Mouse (Mus musculus) CH12.LX (cell line): ENCODE measurements around the gene Ap4s1. TPM values are rescaled to one million over a fixed set of nuclear protein-coding genes. Genes with fewer than 3 reads are reported as not detected.

Source experiments
- DNase-seq: peaks from one replicate; pipeline ENCODE4 v3.0.0-alpha.2; 2013; ENCODE audit errors: extremely low read depth
- H3K27ac ChIP-seq: 2 replicates; pipeline ENCODE4 v1.5.1; 2012; ENCODE audit warnings: low read depth, mild to moderate bottlenecking, control low read depth, moderate library complexity; ENCODE audit not compliant: insufficient read depth
- H3K27me3 ChIP-seq: replicated peaks from 2 replicates; pipeline ENCODE3; 2012; ENCODE audit warnings: inconsistent platforms
- H3K36me3 ChIP-seq, 2 experiments: replicated peaks in 1 of 2; 2 replicates each; pipeline versions ENCODE3 to v1.6.1; 2012; ENCODE audit warnings: inconsistent platforms in 1 of 2, low read length in 1 of 2, mild to moderate bottlenecking in 1 of 2, mixed read lengths in 1 of 2, moderate library complexity in 1 of 2; ENCODE audit not compliant: control insufficient read depth in 1 of 2, insufficient read depth in 1 of 2
- H3K4me1 ChIP-seq, 2 experiments: 2 replicates each; pipeline ENCODE4 v1.6.1; 2012; ENCODE audit warnings: inconsistent platforms in 1 of 2, moderate library complexity in 1 of 2; ENCODE audit not compliant: insufficient read depth in 2 of 2, control insufficient read depth in 1 of 2
- H3K4me2 ChIP-seq: 2 replicates; pipeline ENCODE4 v1.6.1; 2012; ENCODE audit warnings: low read depth, mild to moderate bottlenecking, control low read depth; ENCODE audit not compliant: poor library complexity, insufficient read depth, severe bottlenecking
- H3K4me3 ChIP-seq, 3 experiments: fragments of 150-350 bp in 1 of 3; sonication (generic) in 1 of 3; replicated peaks in 1 of 3; 2 replicates each; pipeline versions ENCODE3 to v1.5.1; 2011 to 2012; ENCODE audit warnings: low read depth in 2 of 3, low read length in 2 of 3, mild to moderate bottlenecking in 2 of 3, moderate library complexity in 2 of 3, control low read depth in 1 of 3, improper control_type of control experiment in 1 of 3, inconsistent platforms in 1 of 3, mixed read lengths in 1 of 3; ENCODE audit not compliant: poor library complexity in 1 of 3
- H3K79me2 ChIP-seq: replicated peaks from 2 replicates; pipeline ENCODE4 v1.6.1; 2012; ENCODE audit warnings: mild to moderate bottlenecking, moderate library complexity; ENCODE audit not compliant: control insufficient read depth, poor library complexity, insufficient read depth, severe bottlenecking; ENCODE audit errors: extremely low read depth
- H3K9ac ChIP-seq: 2 replicates; pipeline ENCODE4 v1.6.1; 2012; ENCODE audit warnings: low read depth, mild to moderate bottlenecking, control low read depth, moderate library complexity; ENCODE audit not compliant: insufficient read depth
- H3K9me3 ChIP-seq: replicated peaks from 2 replicates; pipeline ENCODE3; 2012; ENCODE audit warnings: low read length, inconsistent platforms, mixed read lengths
- CHD1 ChIP-seq: IDR thresholded peaks from 2 replicates; pipeline ENCODE4 v1.6.1; 2012; ENCODE audit warnings: low read depth, low read length, improper control_type of control experiment, inconsistent platforms
- CHD2 ChIP-seq: IDR thresholded peaks from 2 replicates; pipeline ENCODE4 v1.6.1; 2011; ENCODE audit warnings: low read length, improper control_type of control experiment
- CTCF ChIP-seq, 2 experiments: IDR thresholded peaks in 1 of 2; conservative IDR thresholded peaks in 1 of 2; 2 replicates each; pipeline ENCODE4 v1.5.1; 2011 to 2012; ENCODE audit warnings: low read depth in 2 of 2, low read length in 2 of 2, improper control_type of control experiment in 1 of 2, inconsistent platforms in 1 of 2, mild to moderate bottlenecking in 1 of 2, moderate library complexity in 1 of 2
- E2F4 ChIP-seq: IDR thresholded peaks from 2 replicates; pipeline ENCODE4 v1.6.1; 2011; ENCODE audit warnings: low read depth, low read length, improper control_type of control experiment; ENCODE audit not compliant: insufficient replicate concordance
- ELF1 ChIP-seq: IDR thresholded peaks from 2 replicates; pipeline ENCODE4 v1.6.1; 2014; ENCODE audit warnings: low read depth, mild to moderate bottlenecking, inconsistent platforms, low read length, improper control_type of control experiment
- EP300 ChIP-seq: IDR thresholded peaks from 2 replicates; pipeline ENCODE4 v1.6.1; 2011; ENCODE audit warnings: low read length, improper control_type of control experiment
- ETS1 ChIP-seq: conservative IDR thresholded peaks from 2 replicates; pipeline ENCODE4 v1.6.1; 2012; ENCODE audit warnings: low read depth, mild to moderate bottlenecking, inconsistent platforms, low read length, improper control_type of control experiment, moderate library complexity
- GABPA ChIP-seq: IDR thresholded peaks from 2 replicates; pipeline ENCODE4 v1.6.1; 2012; ENCODE audit warnings: low read depth, low read length, improper control_type of control experiment, inconsistent platforms; ENCODE audit not compliant: insufficient replicate concordance
- HCFC1 ChIP-seq: IDR thresholded peaks from 2 replicates; pipeline ENCODE4 v1.6.1; 2012; ENCODE audit warnings: low read depth, mild to moderate bottlenecking, inconsistent platforms, low read length, improper control_type of control experiment
- JUND ChIP-seq: conservative IDR thresholded peaks from 2 replicates; pipeline ENCODE4 v1.6.1; 2011; ENCODE audit warnings: low read depth, low read length, improper control_type of control experiment
- KAT2A ChIP-seq: IDR thresholded peaks from 2 replicates; pipeline ENCODE4 v1.6.1; 2012; ENCODE audit warnings: low read length, improper control_type of control experiment, inconsistent platforms; ENCODE audit not compliant: insufficient replicate concordance
- MAFK ChIP-seq: IDR thresholded peaks from 2 replicates; pipeline ENCODE4 v1.6.1; 2011; ENCODE audit warnings: low read length, improper control_type of control experiment; ENCODE audit not compliant: insufficient replicate concordance
- MAX ChIP-seq: IDR thresholded peaks from 2 replicates; pipeline ENCODE4 v1.6.1; 2011; ENCODE audit warnings: low read length, improper control_type of control experiment
- MAZ ChIP-seq: IDR thresholded peaks from 2 replicates; pipeline ENCODE4 v1.6.1; 2012; ENCODE audit warnings: low read depth, mild to moderate bottlenecking, inconsistent platforms, low read length, improper control_type of control experiment, moderate library complexity
- MEF2A ChIP-seq: IDR thresholded peaks from 2 replicates; pipeline ENCODE4 v1.6.1; 2014; ENCODE audit warnings: low read depth, mild to moderate bottlenecking, inconsistent platforms, low read length, improper control_type of control experiment, borderline replicate concordance
- MYC ChIP-seq: IDR thresholded peaks from 2 replicates; pipeline ENCODE4 v1.6.1; 2011; ENCODE audit warnings: low read depth, mild to moderate bottlenecking, improper control_type of control experiment, low read length
- PAX5 ChIP-seq: IDR thresholded peaks from 2 replicates; pipeline ENCODE4 v1.6.1; 2012; ENCODE audit warnings: low read length, inconsistent platforms, mixed read lengths
- RAD21 ChIP-seq: IDR thresholded peaks from 2 replicates; pipeline ENCODE4 v1.6.1; 2011; ENCODE audit warnings: low read depth, mild to moderate bottlenecking, low read length, improper control_type of control experiment, moderate library complexity
- RCOR1 ChIP-seq: conservative IDR thresholded peaks from 2 replicates; pipeline ENCODE4 v1.6.1; 2012; ENCODE audit warnings: low read depth, mild to moderate bottlenecking, inconsistent platforms, low read length, improper control_type of control experiment
- SIN3A ChIP-seq: IDR thresholded peaks from 2 replicates; pipeline ENCODE4 v1.6.1; 2012; ENCODE audit warnings: low read length, improper control_type of control experiment, inconsistent platforms
- TCF12 ChIP-seq: IDR thresholded peaks from 2 replicates; pipeline ENCODE4 v1.6.1; 2014; ENCODE audit warnings: low read depth, mild to moderate bottlenecking, inconsistent platforms, low read length, improper control_type of control experiment
- USF1 ChIP-seq: IDR thresholded peaks from 2 replicates; pipeline ENCODE4 v1.6.1; 2014; ENCODE audit warnings: low read depth, mild to moderate bottlenecking, inconsistent platforms, low read length, improper control_type of control experiment
- ZC3H11A ChIP-seq: IDR thresholded peaks from 2 replicates; pipeline ENCODE4 v1.6.1; 2012; ENCODE audit warnings: low read depth, mild to moderate bottlenecking, inconsistent platforms, low read length, improper control_type of control experiment
- ZMIZ1 ChIP-seq: IDR thresholded peaks from 2 replicates; pipeline ENCODE4 v1.6.1; 2012; ENCODE audit warnings: low read depth, mild to moderate bottlenecking, inconsistent platforms, low read length, improper control_type of control experiment
- dilution Hi-C: fragments of 300-500 bp; cut with MboI; formaldehyde crosslinking; loops from 2 replicates; pipeline ENCODE4 v1.14.3; 2020; ENCODE audit warnings: low sequenced_read_pairs; ENCODE audit not compliant: extremely low pct_unique_long_range_greater_than_20kb, extremely low pct_ligation_motif_present
- in situ Hi-C: fragments of 300-500 bp; cut with MboI; formaldehyde crosslinking; loops from 3 replicates; pipeline ENCODE4 v1.14.3; 2019; ENCODE audit warnings: low sequenced_read_pairs, low pct_ligation_motif_present, low pct_unique_long_range_greater_than_20kb, mixed read lengths
- polyA plus RNA-seq: library from polyadenylated mRNA; unstranded; fragments of >175 nt; gene quantifications from 2 replicates; pipeline ENCODE4 v1.2.1, GENCODE M21; 2012; ENCODE audit warnings: low read depth; ENCODE audit not compliant: insufficient read length
- total RNA-seq, 2 experiments: library from RNA; depleted of rRNA; stranded (reverse); fragments of 300-350 nt in 1 of 2; fragments of >200 nt in 1 of 2; gene quantifications; 2 replicates each; pipeline ENCODE4 v1.2.3; 2012 to 2014

The Ap4s1 gene
- total and polyA plus RNA-seq, 3 experiments = 11.0 to 32.4 (median 20.5) TPM

DNA sequence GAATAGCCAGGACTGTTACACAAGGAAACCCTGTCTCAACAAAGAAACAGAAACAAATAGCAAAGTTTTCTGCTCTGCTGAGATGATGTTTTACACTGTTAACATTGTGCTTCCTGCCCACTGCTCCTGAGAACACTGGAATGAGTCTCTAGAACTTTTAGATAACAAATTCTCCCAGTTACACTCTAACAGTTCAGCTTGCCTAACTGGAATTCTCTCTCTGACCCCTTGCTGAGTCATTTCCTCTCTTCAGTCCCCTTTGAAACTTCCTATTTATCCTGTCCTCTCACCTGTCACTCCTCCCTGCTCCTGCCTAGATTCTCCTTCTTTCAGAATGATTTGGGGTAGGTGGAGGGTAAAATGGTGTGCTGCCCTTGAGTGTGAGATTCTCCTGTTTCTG, 3.3 kb downstream of the Ap4s1 start:
- Histone ChIP-seq H3K9ac (peak overlapping the region; percentile 14; the same call in 1 of the 2 replicates), H3K4me1 (peaks cover 2 to 21% of the 10 kb centered on the region in 2 experiments; a peak in 3 of 4 replicates), H3K27me3 (no peaks in the 10 kb centered on the region), H3K79me2 (peaks cover 15% of the 10 kb centered on the region), H3K9me3 (no peaks in the 10 kb centered on the region), H3K4me2 (no peak overlapping the region), H3K36me3 (no peaks in the 10 kb centered on the region), H3K27ac (no peak overlapping the region), H3K4me3 (no peak overlapping the region)
- no peak for DNase-seq
- in situ Hi-C loops (no loop called here), dilution Hi-C loops (no loop called here)
- no peak for TF ChIP-seq CHD1
- TF ChIP-seq RAD21 = no peak
- no peak for TF ChIP-seq MAZ
- no peak for TF ChIP-seq HCFC1
- no peak for TF ChIP-seq CHD2
- TF ChIP-seq MEF2A = no peak
- no peak for TF ChIP-seq ETS1
- no peak for TF ChIP-seq CTCF (conservative IDR thresholded peaks at IDR 0.05 in 1 of 2, IDR thresholded peaks at IDR 0.05 in 1 of 2; ENCODE audit: low read depth in 2 of 2, low read length in 2 of 2)
- no peak for TF ChIP-seq MAX
- no peak for TF ChIP-seq PAX5

DNA sequence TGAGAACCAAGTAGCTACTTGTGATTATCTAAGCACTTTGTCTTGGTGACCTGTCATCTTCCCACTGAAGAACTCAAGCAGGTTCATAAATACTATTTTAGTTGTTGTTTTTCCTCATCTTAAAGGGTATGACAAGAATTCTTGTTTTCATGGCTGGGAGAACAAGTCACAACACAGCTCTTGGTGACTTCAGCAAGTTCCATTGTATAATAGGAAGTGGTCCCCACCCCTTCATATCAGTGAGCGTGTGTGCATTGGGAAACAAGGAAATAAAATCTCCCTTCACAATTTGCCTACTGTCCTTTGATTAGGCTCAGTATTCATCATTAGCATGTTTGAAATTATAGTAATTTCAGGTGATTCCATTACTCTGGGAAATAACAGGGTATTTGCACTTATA, 4.1 kb downstream of the Ap4s1 start:
- Histone ChIP-seq H3K9me3 (no peaks in the 10 kb centered on the region), H3K9ac (no peak overlapping the region), H3K4me3 (no peak overlapping the region), H3K36me3 (no peaks in the 10 kb centered on the region), H3K27ac (no peak overlapping the region), H3K4me2 (no peak overlapping the region), H3K27me3 (no peaks in the 10 kb centered on the region), H3K4me1 (peaks cover 0 to 14% of the 10 kb centered on the region in 2 experiments; a peak in 2 of 4 replicates), H3K79me2 (peaks cover 10% of the 10 kb centered on the region)
- no peak for DNase-seq
- in situ Hi-C loops = no loop called here
- dilution Hi-C loops = no loop called here
- TF ChIP-seq CTCF (conservative IDR thresholded peaks at IDR 0.05 in 1 of 2, IDR thresholded peaks at IDR 0.05 in 1 of 2; ENCODE audit: low read depth in 2 of 2, low read length in 2 of 2) = no peak
- no peak for TF ChIP-seq MAFK
- no peak for TF ChIP-seq E2F4
- TF ChIP-seq KAT2A = no peak
- no peak for TF ChIP-seq ZMIZ1
- TF ChIP-seq SIN3A = no peak
- TF ChIP-seq JUND = no peak
- TF ChIP-seq MAZ = no peak
- TF ChIP-seq MEF2A = no peak
- TF ChIP-seq CHD1 = no peak
- TF ChIP-seq ELF1 = no peak
- TF ChIP-seq USF1 = no peak
- no peak for TF ChIP-seq MYC
- TF ChIP-seq PAX5 = no peak
- no peak for TF ChIP-seq GABPA
- TF ChIP-seq TCF12 = no peak
- no peak for TF ChIP-seq EP300
- TF ChIP-seq ZC3H11A = no peak
- TF ChIP-seq RCOR1 = no peak
